Mouse (Mus musculus) stomach, embryonic 14.5 days (tissue): ENCODE measurements around the gene Man1c1. TPM values are rescaled to one million over a fixed set of nuclear protein-coding genes. Genes with fewer than 3 reads are reported as not detected.

Experiments
- ATAC-seq: fragments of 200-750 bp; cut with Nextera tagmentation; 2 replicates; pipeline ENCODE4 v1.8.0; 2017; ENCODE audit warnings: low read depth, moderate TSS enrichment; ENCODE audit not compliant: insufficient number of reproducible peaks, insufficient read depth, low FRiP score
- H3K27ac ChIP-seq: fragments of 300-500 bp; sonication (generic); 2 replicates; pipeline ENCODE4 v1.5.1; 2014; ENCODE audit warnings: mild to moderate bottlenecking, low read length, moderate library complexity, mixed read lengths
- H3K27me3 ChIP-seq: fragments of 300-500 bp; sonication (generic); 2 replicates; pipeline ENCODE4 v1.6.1; 2014; ENCODE audit warnings: low read length, control low read depth, mixed read lengths; ENCODE audit not compliant: control insufficient read depth, insufficient read depth
- H3K36me3 ChIP-seq: fragments of 300-500 bp; sonication (generic); 2 replicates; pipeline ENCODE4 v1.6.1; 2014; ENCODE audit warnings: mild to moderate bottlenecking, control low read depth, low read length, moderate library complexity, mixed read lengths; ENCODE audit not compliant: control insufficient read depth, insufficient read depth
- H3K4me1 ChIP-seq: fragments of 300-500 bp; sonication (generic); 2 replicates; pipeline ENCODE4 v1.6.1; 2014; ENCODE audit warnings: low read length, control low read depth, mixed read lengths; ENCODE audit not compliant: control insufficient read depth, insufficient read depth
- H3K4me2 ChIP-seq: fragments of 300-500 bp; sonication (generic); replicated peaks from 2 replicates; pipeline ENCODE4 v1.6.1; 2014; ENCODE audit warnings: low read depth, low read length, control low read depth
- H3K4me3 ChIP-seq: fragments of 300-500 bp; sonication (generic); 2 replicates; pipeline ENCODE4 v1.5.1; 2014; ENCODE audit warnings: low read depth, low read length, control low read depth
- H3K9ac ChIP-seq: fragments of 300-500 bp; sonication (generic); replicated peaks from 2 replicates; pipeline ENCODE4 v1.6.1; 2014; ENCODE audit warnings: low read depth, mild to moderate bottlenecking, control low read depth, low read length, moderate library complexity, mixed read lengths
- H3K9me3 ChIP-seq: fragments of 300-500 bp; sonication (generic); 2 replicates; pipeline ENCODE4 v1.6.1; 2016; ENCODE audit warnings: low read depth, low read length, control low read depth; ENCODE audit not compliant: control insufficient read depth
- WGBS: fragments of 180-500 bp; shearing (Covaris S2); extraction: QIAGEN DNeasy Blood & Tissue Kit; methylation state at CpG from one replicate; pipeline ENCODE4 v1.1.7; 2014; 5-methylcytosine and 5-hydroxymethylcytosine counted together
- polyA plus RNA-seq: library from polyadenylated mRNA; unstranded; fragments of >200 nt; fragmentation: Nextera tagmentation; extraction: Ambion mirVana; gene quantifications from 2 replicates; pipeline ENCODE4 v1.2.1, GENCODE M21; 2014

The Man1c1 gene
- polyA plus RNA-seq, 1 experiment from 2014 or later, result 1.7 TPM

GRCm38 (mm10) chr4:134596816-134597692 lies 107.0 kb downstream of the Man1c1 start:
- H3K27ac ChIP-seq, result no peak overlapping the region
- H3K9ac ChIP-seq, result no peak overlapping the region
- no peak for ATAC-seq
- no peaks in the 10 kb centered on the region for H3K36me3 ChIP-seq
- H3K4me1 ChIP-seq, result 0 out of 2 replicates have a peak, but pooled peaks cover 8% of the 10 kb centered on the region
- H3K27me3 ChIP-seq, result no peaks in the 10 kb centered on the region
- H3K4me3 ChIP-seq, result no peak overlapping the region
- H3K4me2 ChIP-seq, result no peak overlapping the region
- no peaks in the 10 kb centered on the region for H3K9me3 ChIP-seq
- 77% methylated on average over 10 of the region's 10 CpGs for WGBS

GRCm38 (mm10) chr4:134594731-134595439 lies 109.2 kb downstream of the Man1c1 start:
- no peaks in the 10 kb centered on the region for H3K36me3 ChIP-seq
- no peak overlapping the region for H3K4me2 ChIP-seq
- WGBS, result 90% methylated on average over 10 of the region's 10 CpGs
- H3K4me1 ChIP-seq, result 0 out of 2 replicates have a peak, but pooled peaks cover 3% of the 10 kb centered on the region
- no peak overlapping the region for H3K27ac ChIP-seq
- H3K4me3 ChIP-seq, result no peak overlapping the region
- no peak for ATAC-seq
- H3K27me3 ChIP-seq, result no peaks in the 10 kb centered on the region
- H3K9me3 ChIP-seq, result no peaks in the 10 kb centered on the region
- no peak overlapping the region for H3K9ac ChIP-seq

GRCm38 (mm10) chr4:134592442-134592841 lies 111.6 kb downstream of the Man1c1 start:
- ATAC-seq, result no peak
- Histone ChIP-seq H3K36me3 (no peaks in the 10 kb centered on the region), H3K27ac (no peak overlapping the region), H3K4me1 (0 out of 2 replicates have a peak, but pooled peaks cover 3% of the 10 kb centered on the region), H3K9ac (no peak overlapping the region), H3K4me2 (no peak overlapping the region), H3K27me3 (no peaks in the 10 kb centered on the region), H3K9me3 (no peaks in the 10 kb centered on the region), H3K4me3 (no peak overlapping the region)
- 72% methylated on average over 4 of the region's 4 CpGs for WGBS

GRCm38 (mm10) chr4:134591506-134592061 lies 112.5 kb downstream of the Man1c1 start:
- no peaks in the 10 kb centered on the region for H3K36me3 ChIP-seq
- ATAC-seq, result no peak
- H3K27me3 ChIP-seq, result no peaks in the 10 kb centered on the region
- 0 out of 2 replicates have a peak, but pooled peaks cover 3% of the 10 kb centered on the region for H3K4me1 ChIP-seq
- H3K4me2 ChIP-seq, result no peak overlapping the region
- no peak overlapping the region for H3K4me3 ChIP-seq
- no peak overlapping the region for H3K27ac ChIP-seq
- 44% methylated on average over 11 of the region's 11 CpGs for WGBS
- H3K9ac ChIP-seq, result no peak overlapping the region
- H3K9me3 ChIP-seq, result no peaks in the 10 kb centered on the region

GRCm38 (mm10) chr4:134590227-134590926 lies 113.7 kb downstream of the Man1c1 start:
- H3K27ac ChIP-seq, result no peak overlapping the region
- H3K36me3 ChIP-seq, result no peaks in the 10 kb centered on the region
- 77% methylated on average over 10 of the region's 10 CpGs for WGBS
- H3K4me2 ChIP-seq, result no peak overlapping the region
- no peaks in the 10 kb centered on the region for H3K9me3 ChIP-seq
- no peak overlapping the region for H3K9ac ChIP-seq
- no peak overlapping the region for H3K4me3 ChIP-seq
- no peak for ATAC-seq
- no peaks in the 10 kb centered on the region for H3K27me3 ChIP-seq
- 0 out of 2 replicates have a peak, but pooled peaks cover 3% of the 10 kb centered on the region for H3K4me1 ChIP-seq

- H3K36me3 ChIP-seq, result no peaks in the 10 kb centered on the region
- ATAC-seq, result no peak
- H3K27ac ChIP-seq, result no peak overlapping the region
- no peak overlapping the region for H3K9ac ChIP-seq
- H3K4me2 ChIP-seq, result no peak overlapping the region
- 81% methylated on average over 9 of the region's 9 CpGs for WGBS
- 0 out of 2 replicates have a peak, but pooled peaks cover 3% of the 10 kb centered on the region for H3K4me1 ChIP-seq
- H3K27me3 ChIP-seq, result no peaks in the 10 kb centered on the region
- H3K4me3 ChIP-seq, result no peak overlapping the region
- no peaks in the 10 kb centered on the region for H3K9me3 ChIP-seq
Observed at GRCm38 (mm10) chr4:134589786-134590185, 114.3 kb downstream of the Man1c1 start.

- WGBS, result 84% methylated on average over 5 of the region's 5 CpGs
- Histone ChIP-seq H3K27me3 (no peaks in the 10 kb centered on the region), H3K4me1 (0 out of 2 replicates have a peak, but pooled peaks cover 3% of the 10 kb centered on the region), H3K4me3 (no peak overlapping the region), H3K9ac (no peak overlapping the region), H3K36me3 (no peaks in the 10 kb centered on the region), H3K27ac (no peak overlapping the region), H3K4me2 (no peak overlapping the region), H3K9me3 (no peaks in the 10 kb centered on the region)
- no peak for ATAC-seq
Observed at GRCm38 (mm10) chr4:134588951-134589350, 115.1 kb downstream of the Man1c1 start.

- Histone ChIP-seq H3K36me3 (no peaks in the 10 kb centered on the region), H3K27ac (no peak overlapping the region), H3K27me3 (no peaks in the 10 kb centered on the region), H3K9me3 (no peaks in the 10 kb centered on the region), H3K4me3 (no peak overlapping the region), H3K4me1 (0 out of 2 replicates have a peak, but pooled peaks cover 3% of the 10 kb centered on the region), H3K4me2 (no peak overlapping the region), H3K9ac (no peak overlapping the region)
- WGBS, result 89% methylated on average over 9 of the region's 9 CpGs
- no peak for ATAC-seq
Observed at GRCm38 (mm10) chr4:134588287-134588686, 115.8 kb downstream of the Man1c1 start.
